Mouse (Mus musculus) 3134 (cell line): ENCODE results near the gene Camk1d.

Source experiments
- DNase-seq: peaks from one replicate; pipeline ENCODE4 v3.0.0-alpha.2; 2011; ENCODE audit warnings: low spot score; ENCODE audit not compliant: insufficient read length; ENCODE audit errors: extremely low read depth

Gene Camk1d

GRCm38 (mm10) chr2:5712255-5712654, 2.1 kb downstream of the Camk1d start:
- no peak for DNase-seq

DNA sequence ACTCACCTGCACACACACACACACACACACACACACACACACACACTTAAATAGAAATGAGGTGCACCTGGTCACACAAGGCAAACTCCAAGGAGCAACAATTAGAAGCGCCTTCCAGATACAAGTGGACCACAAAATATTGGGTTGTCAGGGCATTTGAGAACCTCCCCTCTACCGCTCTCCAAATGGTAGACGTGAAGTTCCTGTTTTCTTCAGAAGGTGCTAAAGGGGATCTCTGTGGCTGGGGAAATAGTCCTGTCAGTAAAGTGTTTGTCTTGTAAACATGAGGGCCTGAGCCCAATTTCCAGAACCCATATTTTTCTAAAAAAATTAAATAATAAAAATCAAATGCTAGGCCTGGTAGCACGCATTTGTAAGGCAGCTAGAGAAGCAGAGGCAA, 4.4 kb downstream of the Camk1d start:
- no peak for DNase-seq

GRCm38 (mm10) chr2:5707871-5708733, 6.2 kb downstream of the Camk1d start:
- DNase-seq, result no peak

- DNase-seq, result no peak
Measured at GRCm38 (mm10) chr2:5706618-5707017, 7.7 kb downstream of the Camk1d start.

DNA sequence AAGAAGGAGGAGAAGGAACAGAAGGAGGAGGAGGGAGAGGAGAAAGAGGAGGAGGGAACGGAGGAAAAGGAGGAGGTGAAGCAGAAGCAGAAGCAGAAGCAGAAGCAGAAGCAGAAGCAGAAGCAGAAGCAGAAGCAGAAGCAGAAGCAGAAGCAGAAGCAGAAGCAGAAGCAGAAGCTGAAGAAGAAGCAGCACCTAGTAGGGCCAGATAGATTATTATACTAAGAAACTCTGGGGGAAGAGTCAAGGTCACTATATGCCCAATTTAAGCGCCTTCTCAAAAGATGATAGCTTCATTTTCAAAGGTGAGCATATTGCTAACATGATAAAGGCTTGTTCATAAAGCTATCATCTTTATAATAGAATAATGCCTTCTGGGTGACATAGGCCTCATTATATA, 11.9 kb downstream of the Camk1d start:
- no peak for DNase-seq

GRCm38 (mm10) chr2:5700931-5701330, 13.4 kb downstream of the Camk1d start:
- no peak for DNase-seq

GRCm38 (mm10) chr2:5698451-5698850, 15.9 kb downstream of the Camk1d start:
- DNase-seq, result no peak

DNA sequence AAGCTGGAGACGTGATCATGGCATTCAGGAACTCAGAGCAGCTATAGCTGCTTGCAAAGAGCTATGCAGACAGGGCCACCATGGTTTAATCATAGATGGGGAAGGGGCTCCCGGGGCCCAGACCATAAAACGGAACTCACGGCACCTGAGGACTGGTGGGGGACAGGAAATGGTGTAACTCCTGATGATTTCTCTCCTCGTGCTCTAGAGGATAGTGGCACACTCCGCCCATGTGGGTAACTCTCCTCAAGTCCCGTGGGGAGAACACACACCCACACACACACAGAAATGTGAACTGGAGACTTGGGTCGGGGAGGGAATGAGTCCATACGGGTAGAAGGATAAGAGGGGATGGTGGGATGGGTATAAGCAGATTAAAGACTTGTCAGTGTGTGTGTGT, 20.2 kb downstream of the Camk1d start:
- DNase-seq, result no peak

GRCm38 (mm10) chr2:5691729-5692128, 22.6 kb downstream of the Camk1d start:
- no peak for DNase-seq

- no peak for DNase-seq
Measured at GRCm38 (mm10) chr2:5683366-5683765, 30.9 kb downstream of the Camk1d start.

DNA sequence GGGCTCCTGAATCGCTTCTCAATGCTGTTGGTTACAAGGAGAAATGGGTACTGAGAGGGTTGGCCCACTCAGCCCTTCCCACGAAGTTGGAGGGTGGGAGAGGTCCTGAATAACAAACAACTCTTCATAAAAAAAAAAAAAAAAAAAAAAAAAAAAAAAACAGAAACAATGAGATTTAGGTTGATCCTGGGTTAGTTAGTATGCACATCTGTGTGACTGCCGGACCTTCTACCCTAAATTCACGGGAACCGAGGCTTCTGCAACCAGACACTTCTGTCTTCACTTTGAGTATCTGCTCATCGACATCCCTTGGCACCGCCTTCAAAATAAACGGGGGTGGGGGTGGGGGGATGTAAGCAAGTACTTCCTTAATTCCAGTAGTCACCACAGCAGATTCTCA, 32.4 kb downstream of the Camk1d start:
- DNase-seq, result no peak

DNA sequence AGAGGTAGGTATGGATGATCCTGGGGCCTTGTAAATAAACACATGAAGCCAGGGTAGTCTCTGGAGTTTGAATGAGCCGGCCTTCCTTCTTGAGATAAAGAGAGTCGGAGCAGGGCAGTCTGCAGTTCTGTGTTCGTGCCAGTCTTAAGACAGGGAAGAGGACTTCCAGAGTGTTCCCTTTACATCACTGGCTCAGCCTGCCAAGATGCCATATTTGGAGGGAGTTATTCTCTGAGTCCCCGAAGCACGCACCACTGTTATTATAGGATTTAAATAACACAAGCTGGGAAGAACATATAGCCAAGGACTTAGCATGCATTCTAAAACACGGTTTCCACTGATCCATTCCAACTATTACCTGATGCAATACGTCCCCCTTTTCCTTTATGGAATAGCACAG, 33.0 kb downstream of the Camk1d start:
- DNase-seq, result no peak

DNA sequence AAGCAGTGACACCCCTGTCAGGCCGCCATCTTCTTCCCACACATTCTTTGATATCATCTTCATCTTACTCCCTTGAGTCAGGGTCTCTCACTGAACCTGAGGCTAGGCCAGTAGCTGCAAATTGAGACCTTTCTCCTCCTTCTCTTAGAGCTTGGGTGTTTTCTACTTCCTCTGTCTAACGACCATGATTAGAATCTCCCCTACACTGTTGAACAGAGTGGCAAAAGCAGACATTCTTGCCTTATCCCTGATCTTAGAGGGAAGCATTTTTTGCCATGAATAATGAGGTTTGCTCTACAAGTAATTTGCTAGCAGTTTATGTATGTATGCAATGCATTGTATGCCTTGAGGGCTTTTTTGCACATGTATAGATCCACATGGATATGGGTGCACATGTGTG, 35.3 kb downstream of the Camk1d start:
- no peak for DNase-seq

DNA sequence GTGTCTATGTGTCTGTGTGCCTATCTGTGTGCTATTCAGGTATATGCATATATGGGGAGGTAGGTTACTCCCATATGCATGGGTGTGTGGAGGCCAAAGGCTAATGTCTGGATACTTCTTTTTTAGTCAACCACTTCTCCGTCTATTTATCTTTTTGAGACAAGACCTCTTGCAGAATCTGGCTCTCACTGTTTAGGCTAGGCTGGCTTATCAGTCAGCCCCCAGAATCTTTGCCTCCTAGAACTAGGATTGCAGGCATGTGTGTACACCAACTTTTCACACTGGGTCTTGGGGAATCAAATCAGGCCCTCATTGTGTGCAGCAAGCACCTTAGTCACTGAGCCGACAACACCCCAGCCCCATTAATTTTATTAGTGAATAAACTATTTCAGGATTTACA, 36.8 kb downstream of the Camk1d start:
- no peak for DNase-seq

- no peak for DNase-seq
Measured at GRCm38 (mm10) chr2:5676786-5677185, 37.5 kb downstream of the Camk1d start.

GRCm38 (mm10) chr2:5676143-5676483, 38.2 kb downstream of the Camk1d start:
- DNase-seq, result no peak

DNA sequence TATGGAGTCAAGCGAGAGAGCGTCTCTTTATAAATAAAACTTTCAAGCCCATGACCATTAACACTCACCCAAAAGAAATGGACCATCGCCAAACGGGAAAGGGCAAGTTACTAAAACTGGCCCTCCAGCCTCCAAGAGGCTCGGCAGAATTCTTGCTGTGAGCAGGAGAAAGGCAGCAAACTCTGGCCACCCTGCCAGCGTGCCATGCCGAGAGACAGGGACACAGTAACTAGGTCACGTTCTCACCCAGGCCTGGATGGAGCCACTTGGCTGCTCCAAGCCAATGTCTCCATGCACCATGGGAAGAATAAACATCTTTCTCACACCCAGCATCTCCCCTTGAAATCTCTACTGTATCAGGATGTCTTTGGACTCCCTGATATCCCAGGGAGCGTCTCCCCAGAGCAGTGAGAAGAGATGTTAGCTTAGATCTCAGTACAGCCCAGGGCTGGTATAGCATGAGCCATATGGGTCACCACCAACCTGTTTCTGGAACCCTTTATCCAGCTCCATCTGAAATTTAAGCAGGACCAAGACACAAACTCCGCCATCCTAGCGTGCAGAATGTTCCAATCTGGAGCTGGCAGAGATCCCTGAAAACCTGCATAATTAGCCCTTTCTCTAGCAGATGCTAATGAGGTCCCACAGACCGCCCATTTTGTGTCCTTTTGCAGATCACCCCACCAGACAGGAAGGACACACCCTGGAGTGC, 38.7 kb downstream of the Camk1d start:
- DNase-seq, result no peak

- no peak for DNase-seq
Measured at GRCm38 (mm10) chr2:5674512-5674911, 39.8 kb downstream of the Camk1d start.

- no peak for DNase-seq
Measured at GRCm38 (mm10) chr2:5673816-5674215, 40.5 kb downstream of the Camk1d start.

GRCm38 (mm10) chr2:5672906-5673589, 41.3 kb downstream of the Camk1d start:
- DNase-seq, result no peak

- no peak for DNase-seq
Measured at GRCm38 (mm10) chr2:5670146-5670545, 44.2 kb downstream of the Camk1d start.
